Mouse (Mus musculus) megakaryocyte progenitor cell, adult 5-6 weeks (primary cell): ENCODE results near the gene Jade1. TPM values are rescaled to one million over a fixed set of nuclear protein-coding genes. Genes with fewer than 3 reads are reported as not detected.

Source experiments
- ATAC-seq: replicated peaks from 2 replicates; pipeline ENCODE4 v1.8.0; 2016; ENCODE audit warnings: mild to moderate bottlenecking, moderate TSS enrichment, inconsistent platforms; ENCODE audit not compliant: poor library complexity
- total RNA-seq, 2 experiments: library from RNA; stranded (forward) in 1 of 2; stranded (reverse) in 1 of 2; fragments of 157-497, 149-512 nt in 1 of 2; fragments of 200-1000 nt in 1 of 2; gene quantifications; 2 replicates each; pipeline versions ENCODE4 v1.2.3 to v1.2.4; 2015 to 2017

The Jade1 gene
- total RNA-seq, 2 experiments from 2014 or later: 34.6 to 45.3 TPM

DNA sequence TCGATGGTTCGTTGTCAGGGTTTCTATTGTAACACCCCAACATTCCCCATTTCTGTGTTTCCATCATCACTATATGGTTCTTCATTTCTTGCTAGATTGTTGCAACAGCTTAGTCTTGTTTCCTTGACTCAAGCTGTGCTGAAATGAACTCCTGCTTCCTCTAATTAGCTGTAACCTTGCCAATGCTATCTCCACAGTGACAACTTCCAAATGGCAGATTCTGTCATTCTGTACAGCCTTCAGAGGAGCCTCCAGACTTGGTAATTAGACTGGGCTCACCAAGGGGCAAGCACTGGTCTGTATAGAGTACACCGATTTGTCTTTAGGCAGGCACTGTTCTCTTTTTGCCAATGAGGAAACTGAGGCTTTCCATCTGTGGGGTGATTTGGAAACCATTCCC, 63.0 kb downstream of the Jade1 start:
- ATAC-seq: peak; percentile 80

- ATAC-seq: no peak
Measured at GRCm38 (mm10) chr3:41620971-41621370, 65.4 kb downstream of the Jade1 start.

DNA sequence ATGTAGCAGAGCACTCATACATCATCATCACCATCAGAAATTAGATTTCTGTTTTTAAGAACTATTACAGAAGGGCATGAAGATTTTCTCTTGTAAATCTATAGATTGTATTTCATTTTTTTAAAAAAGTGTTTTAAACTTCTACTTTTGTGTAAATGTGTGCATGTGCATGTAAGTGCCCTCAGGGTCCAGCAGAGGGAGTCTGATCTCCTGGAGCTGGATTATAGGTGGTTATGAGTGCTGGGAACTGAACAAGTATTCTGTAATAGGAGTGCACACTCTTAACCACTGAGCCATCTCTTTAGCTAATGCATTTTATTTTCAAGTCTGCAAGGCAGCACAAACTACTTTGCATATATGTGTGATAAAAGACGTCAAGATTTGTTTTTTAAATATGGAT, 100.1 kb downstream of the Jade1 start:
- ATAC-seq: no peak

Other genes starting within 250 kb of the Jade1 start
- gene Sclt1, start 186.8 kb downstream of the Jade1 start, total RNA-seq (2015): 27.3 and 31.4 TPM in 2 replicates
- 29.0 and 29.1 TPM in 2 replicates for gene Sclt1, start 186.8 kb downstream of the Jade1 start, total RNA-seq (2017)
- gene D3Ertd751e, start 186.9 kb downstream of the Jade1 start, total RNA-seq (2015): 10.8 and 13.0 TPM in 2 replicates
- gene D3Ertd751e, start 186.9 kb downstream of the Jade1 start, total RNA-seq (2017): 11.5 and 17.4 TPM in 2 replicates